Mouse (Mus musculus) erythroblast, adult 5-6 weeks (primary cell): ENCODE results near the gene Cmtm3. TPM values are rescaled to one million over a fixed set of nuclear protein-coding genes. Genes with fewer than 3 reads are reported as not detected.
"Not testable (repeated sequence)": the region's sequence is repeated elsewhere in the genome, so short reads cannot be mapped to it uniquely, and the experiment has no call there.

Experiments used
- ATAC-seq: replicated peaks from 2 replicates; pipeline ENCODE4 v1.8.0; 2016; ENCODE audit warnings: moderate number of reproducible peaks, mild to moderate bottlenecking, moderate TSS enrichment, inconsistent platforms; ENCODE audit not compliant: poor library complexity, low FRiP score, severe bottlenecking
- total RNA-seq, 2 experiments: library from RNA; stranded (forward) in 1 of 2; stranded (reverse) in 1 of 2; fragments of 150-400 nt in 1 of 2; fragments of 200-764, 138-1000 nt in 1 of 2; gene quantifications; 2 replicates each; pipeline versions ENCODE4 v1.2.3 to v1.2.4; 2015 to 2017; ENCODE audit warnings: low replicate concordance in 2 of 2

Gene Cmtm3
- total RNA-seq (2015; ENCODE audit: low replicate concordance) (8.6 and 14.0 TPM in 2 replicates), total RNA-seq (2017; ENCODE audit: low replicate concordance) (1.5 and 3.3 TPM in 2 replicates)

DNA sequence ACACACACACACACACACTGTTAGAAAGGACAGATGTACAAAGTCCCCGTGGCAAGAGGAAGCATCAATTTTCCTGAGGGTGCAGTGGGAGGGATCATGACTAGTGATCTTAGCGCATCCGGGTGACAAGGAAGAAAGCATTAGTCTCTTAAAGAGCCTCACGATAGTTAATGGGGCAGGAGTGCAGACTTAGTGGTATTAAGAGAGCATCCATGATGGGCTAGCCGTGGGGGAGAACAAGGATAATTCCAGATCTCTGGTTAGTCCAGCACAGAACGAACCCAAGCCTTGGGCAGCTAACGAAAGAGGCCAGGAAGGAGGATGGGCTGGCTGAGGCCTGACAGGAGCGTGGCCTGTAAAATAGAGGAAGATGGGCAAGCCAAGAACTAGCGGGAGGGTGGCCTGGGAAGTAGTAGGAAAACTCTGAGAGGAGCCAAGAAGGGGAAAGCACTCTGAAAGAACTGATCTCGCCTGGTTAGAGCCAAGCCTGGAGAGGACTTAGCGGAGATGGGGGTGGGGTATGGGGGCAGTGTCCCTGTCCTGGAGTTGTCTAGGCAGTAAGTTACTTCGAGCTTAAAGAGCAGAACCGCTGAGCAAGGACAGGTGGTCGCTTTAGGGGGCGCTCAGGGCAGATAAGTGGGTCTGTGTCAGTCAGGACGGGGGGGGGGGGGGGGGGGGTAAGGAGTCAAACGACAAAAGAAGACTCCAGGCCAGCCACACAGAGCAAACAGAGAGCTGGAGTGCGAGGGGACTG lies at the start of gene Cmtm3:
Cmtm3 (plus strand) TSS at position 182 of the 754 bp plus-strand sequence.
- no peak for ATAC-seq

DNA sequence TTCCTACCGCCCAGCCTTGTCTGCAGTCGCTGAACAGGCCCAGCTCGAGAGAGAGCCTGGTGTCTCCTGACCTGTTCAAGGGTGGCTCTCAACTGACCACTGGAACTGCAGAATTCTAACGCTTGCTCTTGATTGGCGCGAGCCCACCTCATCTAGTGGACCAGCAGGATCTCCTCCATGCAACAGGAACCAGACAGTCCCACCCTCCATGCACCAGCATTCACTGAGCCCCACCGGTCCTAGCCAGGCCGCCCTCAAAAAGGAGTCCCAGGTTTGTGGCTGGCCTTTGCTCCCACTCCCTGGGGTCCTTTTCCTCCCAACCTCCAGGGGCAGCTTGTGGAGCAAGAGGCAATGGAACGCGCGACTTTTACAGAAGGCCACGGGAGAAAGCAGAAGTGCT lies 46.1 kb upstream of the Cmtm3 start, which contains the start of gene Cmtm2a:
Cmtm2a (minus strand) TSS at position 101 of the 400 bp plus-strand sequence.
- ATAC-seq, result not testable (repeated sequence)

DNA sequence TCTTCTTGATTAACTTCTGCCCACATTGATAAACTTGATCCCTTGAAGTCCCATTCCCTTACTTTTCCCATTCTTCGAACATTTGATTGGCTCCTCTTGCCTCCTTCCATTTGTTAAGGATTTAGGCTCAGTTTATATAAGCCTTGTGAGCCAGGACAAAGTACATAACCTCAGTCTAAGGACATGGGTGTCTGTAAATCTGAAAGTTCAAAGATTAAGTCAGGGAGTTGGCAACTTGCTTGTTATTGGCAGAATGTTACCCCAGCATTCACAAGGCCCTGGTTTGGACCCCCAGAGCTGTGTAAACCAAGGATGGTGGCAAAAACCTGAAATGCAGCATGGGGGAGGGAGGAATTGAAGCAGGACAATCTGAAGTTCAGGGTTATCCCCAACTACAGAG lies 44.8 kb upstream of the Cmtm3 start:
- ATAC-seq, result no peak

DNA sequence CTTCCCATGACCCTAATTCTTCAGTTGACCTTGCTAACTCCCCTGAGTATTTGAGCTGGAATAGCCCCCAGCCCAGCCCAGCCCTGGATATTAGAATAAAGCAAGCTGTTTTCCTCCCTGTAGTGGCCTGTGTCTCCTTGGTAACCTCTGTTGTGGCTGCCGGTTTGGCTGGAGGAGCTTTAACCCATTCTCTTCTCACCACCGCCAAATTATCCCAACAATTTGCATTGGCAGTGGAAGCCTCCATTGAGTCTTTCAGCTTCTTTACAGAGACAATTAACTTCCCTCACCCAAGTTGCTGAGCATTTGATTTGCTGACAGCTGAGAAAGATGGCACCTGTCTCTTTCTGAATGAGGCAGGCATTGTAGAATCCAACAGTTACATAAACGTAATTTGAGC lies 37.6 kb upstream of the Cmtm3 start:
- not testable (repeated sequence) for ATAC-seq

DNA sequence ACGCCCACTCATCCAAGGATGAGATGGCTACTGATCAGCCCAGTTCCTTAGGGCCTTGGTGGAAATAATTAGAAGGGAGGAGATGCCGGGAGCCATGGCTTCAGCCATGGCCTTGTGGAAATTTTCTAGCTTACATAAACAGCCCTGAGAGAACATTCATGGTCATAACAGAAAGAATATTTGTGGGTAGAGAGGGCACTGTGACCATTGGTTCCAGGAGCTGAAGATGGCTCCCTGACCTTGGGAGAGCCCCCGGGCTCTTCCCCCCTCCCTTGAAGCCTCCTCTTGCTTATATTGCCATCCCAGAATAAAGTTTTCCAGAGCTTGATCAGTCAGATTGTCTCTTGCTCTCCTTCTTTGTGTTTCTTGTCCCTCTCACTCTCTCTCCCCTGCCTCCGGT lies 36.7 kb upstream of the Cmtm3 start:
- not testable (repeated sequence) for ATAC-seq

DNA sequence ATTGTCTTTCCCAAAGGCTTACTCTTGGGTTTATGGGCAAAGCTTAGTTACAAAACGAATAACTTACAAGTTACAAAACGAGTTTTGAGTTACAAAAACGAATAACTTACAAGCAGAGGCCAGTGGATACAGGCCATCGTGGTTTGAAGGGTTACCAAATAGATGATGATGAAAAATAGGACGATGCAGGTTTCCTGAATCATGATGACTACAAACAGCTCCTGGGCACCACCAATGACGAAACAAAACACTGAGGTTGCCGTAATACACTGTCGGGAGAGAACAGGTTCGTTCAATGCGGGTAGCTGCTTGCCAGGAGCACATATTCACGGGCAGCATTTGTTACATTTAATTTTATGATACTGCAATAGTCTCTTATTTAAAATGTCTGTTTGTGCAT lies 34.2 kb upstream of the Cmtm3 start:
- no peak for ATAC-seq

DNA sequence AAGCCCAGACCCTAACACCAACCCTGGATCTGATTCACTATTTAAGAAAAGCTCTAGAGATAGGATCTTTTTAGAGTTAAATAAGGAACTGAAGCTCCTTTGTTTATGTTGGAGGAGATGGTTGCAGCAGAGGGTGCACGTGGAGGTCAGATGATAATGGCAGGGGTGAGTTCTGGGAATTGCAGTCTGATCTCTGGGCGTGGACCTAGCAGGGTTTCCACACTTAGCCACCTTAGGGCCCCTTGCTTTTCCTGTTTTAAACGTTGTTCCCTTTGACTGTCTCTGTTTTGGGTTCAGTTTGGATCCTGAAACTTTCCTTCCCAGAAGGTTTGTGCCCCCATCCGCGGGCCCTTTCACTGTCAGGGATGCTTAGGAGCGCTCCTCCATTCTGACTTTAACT lies 30.9 kb upstream of the Cmtm3 start:
- ATAC-seq, result not testable (repeated sequence)

DNA sequence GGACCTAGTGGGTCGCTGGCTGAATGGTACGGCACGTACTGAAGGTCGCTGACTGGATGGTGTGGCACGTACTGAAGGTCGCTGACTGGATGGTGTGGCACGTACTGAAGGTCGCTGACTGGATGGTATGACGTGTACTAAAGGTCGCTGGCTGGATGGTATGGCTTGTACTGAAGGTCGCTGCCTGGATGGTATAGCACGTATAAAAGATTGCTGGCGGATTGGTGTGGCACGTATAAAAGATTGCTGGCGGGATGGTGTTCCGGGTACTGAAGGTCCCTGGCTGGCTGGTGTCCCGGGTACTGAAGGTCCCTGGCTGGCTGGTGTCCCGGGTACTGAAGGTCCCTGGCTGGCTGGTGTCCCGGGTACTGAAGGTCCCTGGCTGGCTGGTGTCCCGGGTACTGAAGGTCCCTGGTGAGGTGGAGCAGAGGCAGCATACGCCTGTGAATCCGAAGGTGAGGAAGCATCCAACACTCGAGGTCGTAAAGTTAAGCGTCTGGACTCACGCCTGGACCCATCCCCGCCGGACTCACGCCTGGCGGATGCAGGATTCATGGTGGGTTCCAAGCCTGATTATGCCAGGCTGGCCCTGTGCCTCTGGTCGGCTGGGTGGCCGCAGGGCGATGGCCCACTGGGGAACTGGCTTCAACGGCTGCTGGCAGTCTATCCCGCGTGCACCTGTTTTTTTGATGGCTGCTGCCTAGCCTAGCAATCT lies 29.6 kb upstream of the Cmtm3 start, which contains the start of the genes Gm45711 and Cmtm1:
Gm45711 (minus strand) TSS at position 641 of the 715 bp plus-strand sequence.
Cmtm1 (minus strand) TSS at position 705 of the 715 bp plus-strand sequence.
- ATAC-seq, result not testable (repeated sequence)

DNA sequence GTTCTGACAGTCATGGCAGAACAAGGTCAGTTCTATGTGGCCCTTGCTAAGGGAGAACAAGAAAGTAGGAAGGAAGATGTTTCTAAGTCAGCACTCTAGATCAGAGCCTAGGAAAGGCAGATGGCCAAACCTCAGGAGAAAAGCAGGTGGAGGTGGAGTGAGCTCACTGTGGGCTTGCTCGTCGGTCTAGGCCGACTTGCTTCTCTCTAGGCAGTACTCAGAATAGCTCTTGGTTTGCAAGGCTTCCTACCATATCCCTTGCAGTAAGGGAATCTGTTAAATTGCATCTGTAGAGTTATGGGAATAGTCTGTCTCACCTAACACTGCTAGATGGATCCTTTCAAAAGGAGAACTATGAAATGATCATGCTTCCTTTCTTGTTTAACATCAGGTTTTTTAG lies 27.2 kb upstream of the Cmtm3 start:
- not testable (repeated sequence) for ATAC-seq

DNA sequence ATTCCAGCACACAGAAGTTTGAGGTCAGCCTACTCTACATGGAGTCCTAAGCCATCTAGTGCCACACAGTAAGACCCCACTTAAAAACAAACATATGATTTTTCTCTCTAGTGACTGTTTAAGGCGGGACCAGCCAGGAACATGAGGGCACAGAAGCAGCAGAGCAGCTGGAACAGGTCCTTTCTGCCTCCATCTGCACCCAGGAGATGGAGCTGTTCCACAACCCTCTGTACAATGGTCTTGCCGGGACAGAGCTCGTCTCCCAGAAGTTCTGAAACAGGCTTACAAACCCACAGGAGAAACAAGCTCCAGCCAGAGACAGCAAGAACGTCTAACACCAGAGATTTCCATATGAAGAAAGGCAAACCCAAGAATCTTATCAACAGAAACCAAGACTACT lies 25.9 kb upstream of the Cmtm3 start:
- ATAC-seq, result no peak

DNA sequence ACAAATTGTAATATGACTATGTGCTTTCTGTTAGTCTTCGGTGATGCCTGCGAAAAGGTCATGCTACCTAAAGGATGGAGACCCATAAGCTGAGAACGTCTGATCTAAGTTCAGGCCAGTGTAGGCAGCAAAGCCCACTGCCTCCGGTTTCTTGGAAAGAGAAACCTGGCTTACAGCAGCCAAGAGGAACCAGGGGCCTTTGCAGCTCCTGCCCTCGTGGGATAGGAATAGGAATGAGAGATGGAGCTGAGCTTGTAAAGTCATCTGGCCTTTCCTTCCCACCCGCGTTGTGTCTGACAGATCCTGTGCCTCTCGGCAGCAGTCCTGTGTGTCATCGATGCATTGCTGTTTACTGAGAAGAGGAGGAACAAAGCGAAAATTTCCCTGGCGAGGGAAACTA lies 17.9 kb upstream of the Cmtm3 start, which contains the start of gene Gm11020:
Gm11020 (plus strand) TSS at position 301 of the 400 bp plus-strand sequence.
- ATAC-seq, result not testable (repeated sequence)

DNA sequence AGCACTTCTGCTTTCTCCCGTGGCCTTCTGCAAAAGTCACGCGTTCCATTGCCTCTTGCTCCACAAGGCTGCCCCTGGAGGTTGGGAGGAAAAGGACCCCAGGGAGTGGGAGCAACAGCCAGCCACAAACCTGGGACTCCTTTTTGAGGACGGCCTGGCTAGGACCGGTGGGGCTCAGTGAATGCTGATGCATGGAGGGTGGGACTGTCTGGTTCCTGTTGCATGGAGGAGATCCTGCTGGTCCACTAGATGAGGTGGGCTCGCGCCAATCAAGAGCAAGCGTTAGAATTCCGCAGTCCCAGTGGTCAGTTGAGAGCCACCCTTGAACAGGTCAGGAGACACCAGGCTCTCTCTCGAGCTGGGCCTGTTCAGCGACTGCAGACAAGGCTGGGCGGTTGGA lies 17.3 kb upstream of the Cmtm3 start, which contains the start of gene Cmtm2b:
Cmtm2b (plus strand) TSS at position 301 of the 400 bp plus-strand sequence.
- ATAC-seq, result not testable (repeated sequence)

DNA sequence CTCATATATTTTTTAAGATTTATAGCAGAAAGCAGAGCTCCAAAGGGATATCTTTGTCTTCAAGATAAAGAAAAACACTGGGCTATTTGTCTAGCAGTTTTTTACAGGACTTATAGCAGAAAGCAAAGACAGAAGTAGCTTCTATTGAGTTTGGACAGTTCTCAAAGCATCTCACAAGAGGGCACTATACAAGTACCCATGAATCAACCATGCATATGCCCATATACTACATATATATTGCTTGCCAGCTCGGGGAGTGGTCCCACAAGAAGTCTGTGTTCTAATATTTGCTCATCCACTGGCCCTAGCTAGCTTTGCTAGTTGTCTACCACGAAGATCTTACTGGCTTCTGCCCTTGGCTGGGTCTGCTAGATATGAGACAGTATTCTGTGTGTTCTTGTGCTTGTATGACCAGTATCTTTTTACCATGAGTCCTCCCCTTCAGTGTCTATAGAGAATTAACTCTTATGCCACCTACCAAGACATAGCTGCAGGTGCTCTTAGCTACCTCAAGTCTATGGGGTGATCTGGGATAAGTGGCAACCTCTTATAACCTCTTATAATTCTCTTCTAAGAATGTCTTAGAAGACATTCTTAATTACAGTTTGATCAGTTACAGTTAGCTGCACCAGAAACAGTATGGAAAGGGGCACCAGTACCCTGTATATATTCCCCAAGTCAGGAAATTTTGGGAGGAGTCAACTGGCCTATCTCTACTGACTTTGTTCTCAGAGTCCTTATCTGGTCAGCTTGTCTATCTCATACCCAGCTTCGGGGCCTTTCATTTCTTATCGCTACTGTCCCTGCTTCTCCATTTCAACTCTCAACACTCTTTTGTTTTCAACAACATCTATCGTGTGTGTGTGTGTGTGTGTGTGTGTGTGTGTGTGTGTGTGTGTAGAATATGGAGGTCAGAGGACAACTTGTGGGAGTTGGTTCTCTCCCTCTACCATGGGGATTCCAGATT lies 6.3 kb upstream of the Cmtm3 start:
- ATAC-seq, result no peak

DNA sequence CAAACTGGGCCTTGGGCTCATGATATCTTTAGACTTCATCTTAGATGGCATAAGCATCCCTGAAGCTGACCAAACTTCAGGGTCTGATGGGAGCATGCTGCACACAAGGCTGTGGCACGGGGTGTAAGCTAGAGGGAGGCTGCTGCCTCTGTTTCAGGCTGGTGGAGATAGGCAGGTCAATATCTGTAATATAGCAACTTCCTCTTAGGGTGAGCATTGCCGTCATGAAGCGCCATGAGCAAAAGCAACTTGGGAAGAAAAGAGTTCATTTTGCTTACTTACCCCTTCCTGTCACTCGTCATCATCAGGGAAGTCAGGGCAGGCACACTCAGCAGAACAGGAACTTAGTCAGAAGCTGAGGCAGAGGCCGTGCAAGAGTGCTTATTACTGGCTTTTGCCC lies 5.4 kb upstream of the Cmtm3 start:
- no peak for ATAC-seq

DNA sequence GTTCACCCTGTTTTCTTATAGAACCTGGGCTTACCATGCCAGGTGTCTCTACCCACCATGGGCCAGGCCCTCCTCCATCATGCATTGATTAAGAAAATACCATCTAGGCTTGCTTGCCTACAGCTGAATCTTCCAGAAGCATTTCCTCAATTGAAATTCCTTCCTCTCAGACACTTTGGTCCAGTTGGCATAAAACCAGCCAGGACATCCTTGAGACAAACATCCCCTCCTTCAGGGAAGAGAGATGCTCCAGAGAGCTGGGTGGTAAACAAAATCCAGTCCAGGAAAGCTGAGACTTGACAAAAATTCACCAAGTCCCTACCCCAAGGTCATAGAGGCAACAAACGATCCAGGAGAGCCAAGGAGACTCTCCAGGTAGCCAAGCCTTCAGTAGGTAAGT lies 5.0 kb upstream of the Cmtm3 start:
- ATAC-seq, result no peak

DNA sequence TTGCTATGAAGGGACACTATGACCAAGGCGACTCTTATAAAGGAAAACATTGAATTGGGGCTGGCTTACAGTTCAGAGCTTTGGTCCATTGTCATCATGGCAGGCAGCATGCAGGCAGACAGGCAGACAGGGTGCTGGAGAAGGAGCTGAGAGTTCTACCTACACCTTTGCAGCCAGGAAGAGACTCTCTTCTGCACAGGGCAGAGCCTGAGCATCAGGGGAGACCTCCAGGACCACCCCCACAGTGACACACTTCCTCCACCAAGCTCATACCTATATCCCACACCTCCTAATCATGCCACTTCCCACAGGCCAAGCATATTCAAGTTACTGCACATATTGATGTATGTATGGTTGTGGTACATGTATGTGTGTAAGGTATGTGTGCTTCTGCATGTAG lies 2.4 kb upstream of the Cmtm3 start:
- ATAC-seq, result no peak

DNA sequence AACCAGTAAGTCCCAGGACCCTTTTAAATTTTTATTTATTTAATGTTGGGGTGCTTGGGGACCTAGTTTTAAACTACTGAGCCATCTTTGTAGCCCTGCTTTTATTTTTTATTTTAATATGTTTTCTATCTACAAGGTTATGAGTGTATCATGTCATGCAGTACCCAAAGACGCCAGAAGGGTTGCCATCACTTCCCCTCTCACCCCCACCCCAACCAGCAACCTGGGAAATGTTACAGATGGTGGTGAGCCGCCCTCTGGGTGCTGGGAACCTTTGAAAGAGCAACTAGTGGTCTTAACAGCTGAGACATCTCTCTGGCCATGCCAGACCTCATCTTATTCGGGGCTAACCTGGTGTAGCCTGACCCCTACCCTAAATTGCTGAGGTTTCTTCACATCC lies 1.3 kb upstream of the Cmtm3 start:
- no peak for ATAC-seq

DNA sequence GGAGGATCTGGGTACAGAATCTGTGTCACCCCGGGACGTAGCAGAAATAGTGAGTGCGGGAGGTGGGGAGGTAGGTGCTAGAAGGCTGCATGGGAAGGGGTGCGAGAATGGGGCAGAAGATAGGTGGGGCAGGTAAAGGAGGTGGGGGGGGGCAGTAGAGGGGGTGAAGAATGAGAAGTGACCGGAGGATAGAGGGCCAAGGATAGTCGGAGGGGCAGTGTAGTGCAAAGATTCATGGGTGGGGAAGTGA lies 698 bp downstream of the Cmtm3 start:
- ATAC-seq, result no peak

DNA sequence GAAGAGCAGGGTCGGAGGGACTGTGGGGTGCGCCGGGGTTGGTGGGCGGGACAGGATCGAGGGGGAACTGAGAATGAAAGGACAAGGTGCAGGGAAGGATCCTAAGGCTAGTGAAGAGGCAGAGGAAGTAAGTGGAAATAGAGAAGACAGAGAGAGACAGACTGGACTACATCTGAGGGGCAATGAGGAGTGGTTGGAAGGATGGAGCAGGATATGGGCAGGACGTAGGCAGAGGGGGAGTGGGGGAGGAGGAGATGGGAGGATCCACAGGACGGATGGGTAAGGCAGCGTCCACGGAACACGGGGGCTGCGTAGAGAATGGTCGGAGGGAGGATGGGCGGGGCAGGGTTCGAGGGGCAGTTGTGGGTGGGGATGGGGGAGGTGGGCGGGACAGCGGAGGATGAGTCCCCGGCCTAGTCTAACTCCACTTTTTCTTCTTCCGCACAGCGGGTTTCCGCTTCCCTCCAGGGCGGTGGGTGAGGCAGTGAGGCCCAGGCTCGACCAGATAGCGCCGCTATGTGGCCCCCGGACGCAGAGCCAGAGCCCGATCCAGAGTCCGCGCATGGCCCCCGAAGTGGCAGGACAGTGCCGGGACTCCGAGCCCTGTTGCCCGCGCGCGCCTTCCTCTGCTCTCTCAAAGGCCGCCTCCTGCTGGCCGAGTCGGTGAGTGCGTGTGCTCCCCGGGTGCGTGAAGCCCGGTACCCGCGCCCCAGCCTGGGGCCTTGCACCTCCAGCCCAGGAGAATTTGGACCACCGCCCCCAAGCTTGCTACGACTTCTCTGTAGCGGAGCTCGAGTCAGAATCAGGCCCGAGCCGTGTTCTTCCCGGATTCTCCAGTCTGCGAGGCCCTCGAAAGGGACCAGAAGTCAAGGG lies 1.3 kb downstream of the Cmtm3 start:
- no peak for ATAC-seq
